Mouse (Mus musculus) hindbrain, embryonic 12.5 days (tissue): ENCODE data around the gene Pi16. TPM values are rescaled to one million over a fixed set of nuclear protein-coding genes. Genes with fewer than 3 reads are reported as not detected.
"Not testable (repeated sequence)": the region's sequence is repeated elsewhere in the genome, so short reads cannot be mapped to it uniquely, and the experiment has no call there.

Source experiments
- ATAC-seq: fragments of 200-750 bp; cut with Nextera tagmentation; 2 replicates; pipeline ENCODE4 v1.8.0; 2017; ENCODE audit warnings: moderate TSS enrichment; ENCODE audit not compliant: low FRiP score
- H3K27ac ChIP-seq: fragments of 300-500 bp; sonication (generic); 2 replicates; pipeline ENCODE4 v1.5.1; 2016; ENCODE audit warnings: mild to moderate bottlenecking
- H3K27me3 ChIP-seq: fragments of 300-500 bp; sonication (generic); 2 replicates; pipeline ENCODE4 v1.6.1; 2016; ENCODE audit warnings: mild to moderate bottlenecking
- H3K36me3 ChIP-seq: fragments of 300-500 bp; sonication (generic); 2 replicates; pipeline ENCODE4 v1.6.1; 2016; ENCODE audit warnings: mild to moderate bottlenecking
- H3K4me1 ChIP-seq: fragments of 300-500 bp; sonication (generic); 2 replicates; pipeline ENCODE4 v1.6.1; 2016
- H3K4me2 ChIP-seq: fragments of 300-500 bp; sonication (generic); replicated peaks from 2 replicates; pipeline ENCODE4 v1.6.1; 2016; ENCODE audit warnings: mild to moderate bottlenecking
- H3K4me3 ChIP-seq: fragments of 300-500 bp; sonication (generic); 2 replicates; pipeline ENCODE4 v1.5.1; 2016; ENCODE audit warnings: mild to moderate bottlenecking
- H3K9ac ChIP-seq: fragments of 300-500 bp; sonication (generic); 2 replicates; pipeline ENCODE4 v1.6.1; 2016; ENCODE audit warnings: mild to moderate bottlenecking, moderate library complexity
- H3K9me3 ChIP-seq: fragments of 300-500 bp; sonication (generic); replicated peaks from 2 replicates; pipeline ENCODE4 v1.6.1; 2016; ENCODE audit warnings: mild to moderate bottlenecking
- WGBS: fragments of 180-500 bp; shearing (Covaris S2); methylation state at CpG from one replicate; pipeline ENCODE4 v1.1.7; 2016; 5-methylcytosine and 5-hydroxymethylcytosine counted together
- polyA plus RNA-seq: library from polyadenylated mRNA; unstranded; fragments of >200 nt; fragmentation: Nextera tagmentation; extraction: Ambion mirVana; gene quantifications from 2 replicates; pipeline ENCODE4 v1.2.1, GENCODE M21; 2016

The Pi16 gene
- polyA plus RNA-seq, 1 experiment from 2014 or later = 0.97 TPM

GRCm38 (mm10) chr17:29348996-29349395, 31.5 kb downstream of the Pi16 start:
- H3K9me3 ChIP-seq = no peaks in the 10 kb centered on the region
- H3K36me3 ChIP-seq = peaks cover 4% of the 10 kb centered on the region
- no peak overlapping the region for H3K27ac ChIP-seq
- H3K4me1 ChIP-seq = peaks cover 25% of the 10 kb centered on the region
- no peak for ATAC-seq
- no peak overlapping the region for H3K4me3 ChIP-seq
- H3K9ac ChIP-seq = no peak overlapping the region
- no peaks in the 10 kb centered on the region for H3K27me3 ChIP-seq
- WGBS = 68% methylated on average over 2 of the region's 2 CpGs
- no peak overlapping the region for H3K4me2 ChIP-seq

GRCm38 (mm10) chr17:29351056-29351455, 33.6 kb downstream of the Pi16 start:
- H3K4me2 ChIP-seq, H3K36me3 ChIP-seq, H3K27me3 ChIP-seq, H3K9me3 ChIP-seq, H3K9ac ChIP-seq, ATAC-seq, H3K27ac ChIP-seq, H3K4me3 ChIP-seq: not testable (repeated sequence)
- H3K4me1 ChIP-seq = peaks cover 25% of the 10 kb centered on the region
- 68% methylated on average over 5 of the region's 5 CpGs for WGBS

- peak; percentile 56 for ATAC-seq
- Histone ChIP-seq H3K4me2 (peak overlapping the region; percentile 55), H3K27me3 (no peaks in the 10 kb centered on the region), H3K9ac (peak overlapping the region; percentile 57), H3K27ac (peak overlapping the region; percentile 98), H3K9me3 (no peaks in the 10 kb centered on the region), H3K4me1 (peaks cover 25% of the 10 kb centered on the region), H3K4me3 (no peak overlapping the region), H3K36me3 (no peaks in the 10 kb centered on the region)
- 29% methylated on average over 5 of the region's 5 CpGs for WGBS
These were observed 38.0 kb downstream of the Pi16 start for GRCm38 (mm10) chr17:29355461-29355840.

GRCm38 (mm10) chr17:29355841-29356478, 38.5 kb downstream of the Pi16 start:
- Histone ChIP-seq H3K36me3 (no peaks in the 10 kb centered on the region), H3K27ac (peak overlapping the region; percentile 98), H3K4me3 (peak overlapping the region; percentile 32; the same call in 1 of the 2 replicates), H3K27me3 (no peaks in the 10 kb centered on the region), H3K4me1 (peaks cover 28% of the 10 kb centered on the region), H3K9me3 (no peaks in the 10 kb centered on the region), H3K4me2 (peak overlapping the region; percentile 55), H3K9ac (peak overlapping the region; percentile 57)
- peak; percentile 52 for ATAC-seq
- whole genome bisulfite sequencing = 10% methylated on average over 17 of the region's 17 CpGs

DNA sequence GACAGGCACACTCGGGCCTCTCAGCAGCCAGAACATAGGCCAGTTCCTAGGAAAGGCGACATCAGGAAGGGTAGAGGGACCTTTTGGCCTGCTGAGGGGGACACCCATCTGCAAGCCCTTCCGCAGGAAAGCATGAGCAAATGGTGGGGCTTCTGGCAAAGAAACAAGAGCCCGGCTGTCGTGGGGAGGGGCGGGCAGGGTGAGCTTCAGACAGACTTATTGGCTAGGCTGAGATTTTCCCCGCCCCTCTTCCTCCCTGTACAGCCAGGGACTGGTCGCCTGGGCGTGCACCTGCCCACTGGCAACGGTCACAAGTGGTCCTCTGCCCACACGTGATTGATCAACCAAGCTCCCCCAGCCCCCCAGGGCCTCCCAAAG, 39.0 kb downstream of the Pi16 start:
- H3K27me3 ChIP-seq = no peaks in the 10 kb centered on the region
- peak overlapping the region; percentile 98 for H3K27ac ChIP-seq
- H3K4me2 ChIP-seq = peak overlapping the region; percentile 55
- peak overlapping the region; percentile 57 for H3K9ac ChIP-seq
- H3K9me3 ChIP-seq = no peaks in the 10 kb centered on the region
- H3K4me1 ChIP-seq = peaks cover 28% of the 10 kb centered on the region
- no peaks in the 10 kb centered on the region for H3K36me3 ChIP-seq
- peak; percentile 96 for ATAC-seq
- 0% methylated on average over 11 of the region's 11 CpGs for WGBS
- peak overlapping the region; percentile 32 for H3K4me3 ChIP-seq

GRCm38 (mm10) chr17:29356882-29357281, 39.4 kb downstream of the Pi16 start:
- peak overlapping the region; percentile 98 for H3K27ac ChIP-seq
- H3K4me3 ChIP-seq = peak overlapping the region; percentile 32
- no peaks in the 10 kb centered on the region for H3K27me3 ChIP-seq
- peak overlapping the region; percentile 56 for H3K9ac ChIP-seq
- peaks cover 28% of the 10 kb centered on the region for H3K4me1 ChIP-seq
- peak; percentile 57 for ATAC-seq
- 3% methylated on average over 9 of the region's 9 CpGs for WGBS
- H3K36me3 ChIP-seq = no peaks in the 10 kb centered on the region
- H3K4me2 ChIP-seq = peak overlapping the region; percentile 55
- no peaks in the 10 kb centered on the region for H3K9me3 ChIP-seq

DNA sequence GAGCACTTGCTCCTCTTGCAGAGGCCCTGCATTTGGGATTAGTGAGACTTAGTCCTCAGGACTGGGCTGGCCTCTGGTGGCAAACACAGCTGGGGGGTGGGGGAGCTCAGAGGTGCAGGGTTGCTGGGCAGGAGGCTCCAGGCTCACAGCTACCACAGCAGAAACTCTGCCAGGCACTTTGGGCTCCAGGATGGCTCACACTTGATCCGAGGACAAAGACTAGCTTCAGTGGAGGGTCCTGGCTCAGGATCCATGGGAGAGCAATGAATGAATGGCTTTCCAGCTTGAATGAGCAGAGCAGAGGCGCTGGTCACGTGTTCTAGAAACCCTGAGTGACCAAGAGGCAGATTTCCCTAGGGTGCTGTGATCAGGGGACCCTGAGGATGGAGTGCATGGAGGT, 41.4 kb downstream of the Pi16 start:
- WGBS = 70% methylated on average over 3 of the region's 3 CpGs
- Histone ChIP-seq H3K4me2 (no peak overlapping the region), H3K4me1 (peaks cover 28% of the 10 kb centered on the region), H3K27ac (no peak overlapping the region), H3K9ac (no peak overlapping the region), H3K36me3 (no peaks in the 10 kb centered on the region), H3K9me3 (no peaks in the 10 kb centered on the region), H3K27me3 (no peaks in the 10 kb centered on the region), H3K4me3 (no peak overlapping the region)
- ATAC-seq = no peak

- Histone ChIP-seq H3K27ac (no peak within 1 kb of the TSS), H3K4me1 (peaks cover 19% of the 10 kb centered on the region), H3K4me3 (no peak within 1 kb of the TSS), H3K36me3 (no peaks in the 10 kb centered on the region), H3K9me3 (no peaks in the 10 kb centered on the region), H3K4me2 (no peak within 1 kb of the TSS), H3K27me3 (no peaks in the 10 kb centered on the region), H3K9ac (no peak within 1 kb of the TSS)
- no peak for ATAC-seq
- 23% methylated on average over 5 of the region's 5 CpGs for WGBS
These were observed 43.3 kb downstream of the Pi16 start, which contains the start of gene Fgd2 for GRCm38 (mm10) chr17:29360761-29361221. Gene Fgd2 (plus strand): TSS chr17:29360914.

DNA sequence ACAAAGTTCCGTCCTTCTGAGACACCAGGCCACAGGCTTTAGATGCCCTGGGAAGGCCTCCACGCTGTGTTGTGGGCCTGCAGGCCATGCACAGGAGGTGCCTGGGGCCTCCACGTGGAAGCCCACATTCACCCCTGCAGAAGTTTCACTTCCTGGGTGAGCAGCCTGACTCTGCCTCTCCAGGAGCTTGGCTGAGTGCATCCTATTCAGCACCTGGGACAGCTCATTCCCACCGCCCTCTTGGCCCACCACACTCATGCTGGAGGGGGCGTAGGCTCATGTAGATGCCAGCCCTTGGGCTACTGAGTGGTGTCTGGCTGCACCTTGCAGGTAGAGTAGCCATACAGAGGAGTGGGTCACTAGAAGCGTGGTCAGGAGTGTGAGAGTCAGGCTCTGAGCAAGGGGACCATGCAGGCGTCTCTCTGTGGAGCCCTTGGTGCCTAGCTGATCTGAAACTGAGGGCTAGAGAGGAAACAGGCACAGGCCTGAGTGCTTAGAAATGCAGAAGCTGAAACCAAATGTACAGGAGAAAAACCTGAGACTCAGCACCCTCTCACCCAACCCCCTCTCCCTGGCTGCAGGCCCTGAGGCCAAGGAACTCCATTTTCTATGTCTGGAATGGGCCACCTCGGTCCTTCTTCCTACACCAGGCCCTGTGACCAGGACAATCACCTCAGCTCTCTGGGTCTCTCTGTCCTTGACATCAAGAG, 44.7 kb downstream of the Pi16 start:
- Histone ChIP-seq H3K9me3 (no peaks in the 10 kb centered on the region), H3K4me1 (peaks cover 7% of the 10 kb centered on the region), H3K27me3 (no peaks in the 10 kb centered on the region), H3K4me3 (no peak overlapping the region), H3K9ac (no peak overlapping the region), H3K4me2 (no peak overlapping the region), H3K27ac (no peak overlapping the region), H3K36me3 (no peaks in the 10 kb centered on the region)
- WGBS = 54% methylated on average over 8 of the region's 8 CpGs
- ATAC-seq = no peak

DNA sequence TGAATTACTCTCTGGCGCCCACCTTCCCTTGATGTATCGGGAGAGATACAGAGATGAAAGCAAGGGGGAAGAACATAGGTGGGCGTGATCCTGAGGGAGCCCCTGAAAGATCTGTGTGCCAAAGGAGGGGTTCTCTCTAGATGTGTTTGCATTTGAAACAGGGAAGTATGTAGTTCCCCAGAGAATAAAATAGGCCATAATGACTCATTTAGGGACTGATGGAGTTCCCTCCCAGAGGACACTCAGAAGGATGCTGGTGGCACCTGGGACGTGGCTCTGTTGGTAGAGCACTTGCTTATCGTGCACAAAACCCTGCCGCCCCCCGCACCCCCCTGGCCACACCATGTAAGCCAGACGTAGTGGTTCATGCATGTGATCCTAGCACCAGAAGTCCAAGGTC, 45.6 kb downstream of the Pi16 start:
- Histone ChIP-seq H3K27me3 (no peaks in the 10 kb centered on the region), H3K36me3 (no peaks in the 10 kb centered on the region), H3K27ac (no peak overlapping the region), H3K4me1 (0 out of 2 replicates have a peak, but pooled peaks cover 2% of the 10 kb centered on the region), H3K4me3 (no peak overlapping the region), H3K9me3 (no peaks in the 10 kb centered on the region), H3K9ac (no peak overlapping the region), H3K4me2 (no peak overlapping the region)
- WGBS = 85% methylated on average over 8 of the region's 8 CpGs
- ATAC-seq = no peak

DNA sequence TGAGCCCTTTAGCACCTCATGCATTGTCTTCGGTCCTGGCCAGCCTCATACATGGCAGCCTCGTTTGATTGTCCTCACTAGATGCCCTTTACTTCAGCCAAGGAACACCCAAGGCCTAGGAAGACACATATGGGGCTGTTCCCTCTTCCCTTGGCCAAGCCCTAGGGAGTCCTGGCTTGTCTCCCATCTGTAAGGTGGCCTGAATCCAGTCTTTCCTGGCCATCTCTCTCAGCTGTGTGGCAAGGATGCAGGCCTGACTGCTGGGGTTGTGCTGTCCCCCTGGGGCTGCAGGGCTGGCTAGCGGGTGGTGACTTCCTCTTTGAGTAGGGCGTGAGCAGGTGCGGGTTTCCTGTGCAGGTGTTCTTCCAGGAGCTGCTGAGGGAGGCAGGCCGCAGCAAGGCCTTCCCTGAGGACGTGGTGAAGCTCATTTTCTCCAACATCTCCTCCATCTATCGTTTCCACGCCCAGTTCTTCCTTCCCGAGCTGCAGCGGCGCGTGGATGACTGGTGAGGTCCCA, 47.7 kb downstream of the Pi16 start:
- no peak overlapping the region for H3K4me2 ChIP-seq
- no peak for ATAC-seq
- no peak overlapping the region for H3K27ac ChIP-seq
- no peaks in the 10 kb centered on the region for H3K9me3 ChIP-seq
- H3K9ac ChIP-seq = no peak overlapping the region
- 89% methylated on average over 13 of the region's 13 CpGs for WGBS
- no peak overlapping the region for H3K4me3 ChIP-seq
- H3K36me3 ChIP-seq = no peaks in the 10 kb centered on the region
- H3K4me1 ChIP-seq = 0 out of 2 replicates have a peak, but pooled peaks cover 10% of the 10 kb centered on the region
- no peaks in the 10 kb centered on the region for H3K27me3 ChIP-seq

- Histone ChIP-seq H3K4me2 (0 out of 2 replicates have a peak overlapping the region, but pooled peaks have one; percentile 4), H3K36me3 (no peaks in the 10 kb centered on the region), H3K4me1 (peaks cover 13% of the 10 kb centered on the region; the same call in 1 of the 2 replicates), H3K9ac (0 out of 2 replicates have a peak overlapping the region, but pooled peaks have one; percentile 18), H3K27ac (no peak overlapping the region), H3K4me3 (no peak overlapping the region), H3K27me3 (no peaks in the 10 kb centered on the region), H3K9me3 (no peaks in the 10 kb centered on the region)
- ATAC-seq = no peak
- 20% methylated on average over 7 of the region's 7 CpGs for WGBS
These were observed 51.2 kb downstream of the Pi16 start for GRCm38 (mm10) chr17:29368726-29369125.
